Mouse (Mus musculus) limb, embryonic 12.5 days (tissue): ENCODE data around the gene Cacna1e. TPM values are rescaled to one million over a fixed set of nuclear protein-coding genes. Genes with fewer than 3 reads are reported as not detected.

Source experiments
- ATAC-seq: fragments of 200-750 bp; cut with Nextera tagmentation; 2 replicates; pipeline ENCODE4 v1.8.0; 2017; ENCODE audit warnings: low read depth, moderate TSS enrichment; ENCODE audit not compliant: insufficient number of reproducible peaks, insufficient read depth, low FRiP score, low TSS enrichment
- H3K27ac ChIP-seq: fragments of 300-500 bp; sonication (generic); 2 replicates; pipeline ENCODE4 v1.5.1; 2016; ENCODE audit warnings: mild to moderate bottlenecking, moderate library complexity
- H3K27me3 ChIP-seq: fragments of 300-500 bp; sonication (generic); 2 replicates; pipeline ENCODE4 v1.6.1; 2016; ENCODE audit warnings: mild to moderate bottlenecking, moderate library complexity
- H3K36me3 ChIP-seq: fragments of 300-500 bp; sonication (generic); 2 replicates; pipeline ENCODE4 v1.6.1; 2016; ENCODE audit warnings: mild to moderate bottlenecking, moderate library complexity
- H3K4me1 ChIP-seq: fragments of 300-500 bp; sonication (generic); replicated peaks from 2 replicates; pipeline ENCODE4 v1.6.1; 2016
- H3K4me2 ChIP-seq: fragments of 300-500 bp; sonication (generic); 2 replicates; pipeline ENCODE4 v1.6.1; 2016; ENCODE audit warnings: mild to moderate bottlenecking, moderate library complexity
- H3K4me3 ChIP-seq: fragments of 300-500 bp; sonication (generic); replicated peaks from 2 replicates; pipeline ENCODE4 v1.5.1; 2016; ENCODE audit warnings: mild to moderate bottlenecking
- H3K9ac ChIP-seq: fragments of 300-500 bp; sonication (generic); replicated peaks from 2 replicates; pipeline ENCODE4 v1.6.1; 2016; ENCODE audit warnings: mild to moderate bottlenecking, moderate library complexity
- H3K9me3 ChIP-seq: fragments of 300-500 bp; sonication (generic); 2 replicates; pipeline ENCODE4 v1.6.1; 2016; ENCODE audit warnings: mild to moderate bottlenecking, moderate library complexity
- WGBS: fragments of 180-500 bp; shearing (Covaris S2); methylation state at CpG from one replicate; pipeline ENCODE4 v1.1.7; 2016; 5-methylcytosine and 5-hydroxymethylcytosine counted together
- polyA plus RNA-seq: library from polyadenylated mRNA; unstranded; fragments of >200 nt; fragmentation: Nextera tagmentation; extraction: Ambion mirVana; gene quantifications from 2 replicates; pipeline ENCODE4 v1.2.1, GENCODE M21; 2016

Cacna1e gene
- polyA plus RNA-seq, 1 experiment from 2014 or later, result 1.2 TPM

DNA sequence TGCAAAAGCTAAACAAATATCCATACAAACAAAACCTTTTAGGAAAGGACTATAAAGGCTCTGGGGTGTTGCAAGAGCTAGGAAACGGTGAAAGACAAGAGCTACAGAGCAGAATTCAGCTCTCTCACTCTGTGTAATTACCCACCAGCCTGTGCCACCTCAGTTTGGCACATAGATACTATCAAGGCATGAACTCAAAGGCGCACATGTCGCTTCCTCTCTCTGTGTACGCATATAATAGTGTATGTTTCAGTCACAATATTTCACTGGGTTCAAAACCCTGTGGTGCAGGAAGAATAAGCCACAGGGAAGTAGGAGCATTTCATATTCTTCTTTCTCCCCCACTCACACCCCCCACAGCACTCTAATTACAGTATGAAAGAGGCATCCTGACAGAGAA, 380.3 kb downstream of the Cacna1e start:
- no peaks in the 10 kb centered on the region for H3K36me3 ChIP-seq
- H3K9ac ChIP-seq, result no peak overlapping the region
- WGBS, result 79% methylated on average over 4 of the region's 4 CpGs
- H3K27me3 ChIP-seq, result no peaks in the 10 kb centered on the region
- H3K4me3 ChIP-seq, result no peak overlapping the region
- H3K27ac ChIP-seq, result no peak overlapping the region
- H3K9me3 ChIP-seq, result no peaks in the 10 kb centered on the region
- no peak for ATAC-seq
- H3K4me1 ChIP-seq, result no peaks in the 10 kb centered on the region
- H3K4me2 ChIP-seq, result no peak overlapping the region

- Histone ChIP-seq H3K27me3 (no peaks in the 10 kb centered on the region), H3K4me1 (no peaks in the 10 kb centered on the region), H3K4me2 (no peak overlapping the region), H3K36me3 (no peaks in the 10 kb centered on the region), H3K9me3 (no peaks in the 10 kb centered on the region), H3K27ac (no peak overlapping the region), H3K4me3 (no peak overlapping the region), H3K9ac (no peak overlapping the region)
- 83% methylated on average over 5 of the region's 5 CpGs for WGBS
- no peak for ATAC-seq
Observed at GRCm38 (mm10) chr1:154500869-154501268, 383.4 kb downstream of the Cacna1e start.

DNA sequence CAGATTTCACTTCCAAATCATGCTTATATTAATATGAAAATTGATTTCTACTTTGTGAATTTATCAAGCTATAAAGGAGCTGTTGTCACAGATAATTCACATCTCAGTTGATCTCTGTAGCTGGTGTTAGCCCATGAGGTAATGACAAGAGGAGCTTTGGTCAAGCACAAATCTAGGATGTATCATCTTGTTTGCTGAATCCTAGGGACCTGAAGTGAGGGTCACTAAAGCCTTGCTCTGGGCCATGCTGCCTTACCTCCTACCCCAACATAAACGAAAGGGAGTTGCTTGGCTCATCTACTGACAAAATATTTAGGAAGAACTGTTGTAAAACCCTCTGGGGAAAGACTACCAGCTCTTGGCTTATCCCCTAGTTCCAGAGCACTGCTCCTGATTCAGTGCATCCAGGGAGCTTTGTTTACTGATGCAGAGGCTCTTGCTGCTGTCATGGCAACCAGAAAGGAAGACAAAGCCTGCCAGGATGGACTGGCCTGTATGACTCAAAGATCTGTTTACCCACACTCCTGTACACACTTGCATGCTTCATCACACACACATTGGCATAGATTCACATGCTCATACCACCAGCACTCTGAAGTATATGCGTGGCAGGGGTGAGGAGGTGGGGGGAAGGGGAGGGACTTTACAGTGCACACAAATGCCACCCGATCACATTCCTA, 384.0 kb downstream of the Cacna1e start:
- no peak overlapping the region for H3K27ac ChIP-seq
- WGBS, result 62% methylated on average over 3 of the region's 3 CpGs
- no peaks in the 10 kb centered on the region for H3K4me1 ChIP-seq
- H3K36me3 ChIP-seq, result no peaks in the 10 kb centered on the region
- no peaks in the 10 kb centered on the region for H3K27me3 ChIP-seq
- H3K4me3 ChIP-seq, result no peak overlapping the region
- H3K4me2 ChIP-seq, result no peak overlapping the region
- no peak overlapping the region for H3K9ac ChIP-seq
- no peaks in the 10 kb centered on the region for H3K9me3 ChIP-seq
- ATAC-seq, result no peak

DNA sequence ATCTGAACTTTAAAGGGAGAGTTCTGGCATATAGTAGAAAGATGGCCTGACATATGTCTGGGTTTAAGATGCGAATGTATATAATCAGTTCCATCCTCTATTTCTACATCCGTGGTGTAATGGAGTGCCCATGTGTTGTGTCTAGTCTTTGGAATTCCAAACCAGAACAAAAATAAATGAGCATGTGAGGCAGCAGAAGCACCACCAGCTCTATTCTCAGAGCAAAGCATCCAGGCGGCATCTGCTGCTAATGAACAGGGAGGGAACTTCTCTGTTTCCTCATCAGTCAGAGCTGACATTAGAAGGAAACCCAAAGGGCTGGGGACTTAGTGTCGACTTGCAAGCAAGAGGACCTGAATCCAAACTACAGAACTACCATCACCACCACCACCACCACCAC, 385.5 kb downstream of the Cacna1e start:
- 74% methylated on average over 4 of the region's 4 CpGs for WGBS

DNA sequence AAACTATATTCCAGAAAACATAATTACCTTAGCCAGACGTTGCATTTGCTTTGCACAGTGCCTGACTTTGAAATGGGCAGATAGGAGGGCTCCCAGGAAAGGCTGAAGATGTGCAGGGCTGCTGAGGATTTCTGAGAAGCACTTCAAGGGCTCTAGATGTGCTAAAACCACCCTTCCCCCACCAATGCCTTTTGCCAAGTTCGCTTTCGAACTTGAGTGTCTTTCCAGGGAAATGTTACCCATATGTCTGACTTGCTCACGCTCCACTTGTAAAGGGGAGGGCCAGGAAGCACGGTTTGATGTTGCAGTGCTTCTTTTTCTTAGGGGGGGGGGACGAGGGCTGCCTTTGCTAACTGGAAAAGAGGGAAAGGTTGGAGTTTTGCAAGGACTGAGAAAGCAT, 393.2 kb downstream of the Cacna1e start:
- Histone ChIP-seq H3K36me3 (no peaks in the 10 kb centered on the region), H3K4me3 (no peak overlapping the region), H3K4me1 (no peaks in the 10 kb centered on the region), H3K4me2 (no peak overlapping the region), H3K27ac (no peak overlapping the region), H3K9me3 (no peaks in the 10 kb centered on the region), H3K9ac (no peak overlapping the region), H3K27me3 (no peaks in the 10 kb centered on the region)
- no peak for ATAC-seq
- WGBS, result 46% methylated on average over 6 of the region's 6 CpGs

More for the DNA sequence above, 385.5 kb downstream of the Cacna1e start:
- Histone ChIP-seq H3K27ac (no peak overlapping the region), H3K4me1 (no peaks in the 10 kb centered on the region), H3K9ac (no peak overlapping the region), H3K4me3 (no peak overlapping the region), H3K36me3 (no peaks in the 10 kb centered on the region), H3K4me2 (no peak overlapping the region), H3K27me3 (no peaks in the 10 kb centered on the region), H3K9me3 (no peaks in the 10 kb centered on the region)
- no peak for ATAC-seq

GRCm38 (mm10) chr1:154476671-154477070, 407.6 kb downstream of the Cacna1e start:
- Histone ChIP-seq H3K27ac (no peak overlapping the region), H3K9ac (no peak overlapping the region), H3K4me2 (no peak overlapping the region), H3K4me1 (no peaks in the 10 kb centered on the region), H3K9me3 (no peaks in the 10 kb centered on the region), H3K27me3 (no peaks in the 10 kb centered on the region), H3K36me3 (no peaks in the 10 kb centered on the region), H3K4me3 (no peak overlapping the region)
- ATAC-seq, result no peak
- 87% methylated on average over 2 of the region's 2 CpGs for WGBS

- ATAC-seq, result no peak
- Histone ChIP-seq H3K9ac (no peak overlapping the region), H3K4me2 (no peak overlapping the region), H3K4me1 (no peaks in the 10 kb centered on the region), H3K9me3 (no peaks in the 10 kb centered on the region), H3K4me3 (no peak overlapping the region), H3K36me3 (no peaks in the 10 kb centered on the region), H3K27ac (no peak overlapping the region), H3K27me3 (no peaks in the 10 kb centered on the region)
- 87% methylated on average over 2 of the region's 2 CpGs for WGBS
Observed at GRCm38 (mm10) chr1:154475706-154476105, 408.6 kb downstream of the Cacna1e start.

DNA sequence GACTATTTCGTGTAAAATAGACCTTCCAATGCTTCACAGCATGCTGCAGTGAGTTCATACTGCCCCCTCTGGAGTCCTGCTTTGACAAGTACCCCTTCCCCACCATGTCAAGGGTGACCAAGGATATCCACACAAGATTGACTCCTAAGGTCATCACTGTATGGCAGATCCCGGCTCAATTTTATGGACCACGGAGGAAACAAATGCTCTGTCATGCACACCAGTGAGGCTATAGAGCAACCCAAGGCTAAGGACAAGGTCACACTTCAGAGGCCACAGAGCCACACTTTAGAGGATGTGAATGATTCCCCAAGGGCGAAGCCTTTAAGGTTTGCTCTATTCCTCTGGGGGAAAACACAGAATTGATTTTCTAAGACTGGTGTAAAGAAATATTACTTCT, 410.1 kb downstream of the Cacna1e start:
- Histone ChIP-seq H3K4me3 (no peak overlapping the region), H3K27me3 (no peaks in the 10 kb centered on the region), H3K9ac (no peak overlapping the region), H3K4me1 (no peaks in the 10 kb centered on the region), H3K4me2 (no peak overlapping the region), H3K27ac (no peak overlapping the region), H3K9me3 (no peaks in the 10 kb centered on the region), H3K36me3 (no peaks in the 10 kb centered on the region)
- no peak for ATAC-seq
- WGBS, result 79% methylated on average over 4 of the region's 4 CpGs

DNA sequence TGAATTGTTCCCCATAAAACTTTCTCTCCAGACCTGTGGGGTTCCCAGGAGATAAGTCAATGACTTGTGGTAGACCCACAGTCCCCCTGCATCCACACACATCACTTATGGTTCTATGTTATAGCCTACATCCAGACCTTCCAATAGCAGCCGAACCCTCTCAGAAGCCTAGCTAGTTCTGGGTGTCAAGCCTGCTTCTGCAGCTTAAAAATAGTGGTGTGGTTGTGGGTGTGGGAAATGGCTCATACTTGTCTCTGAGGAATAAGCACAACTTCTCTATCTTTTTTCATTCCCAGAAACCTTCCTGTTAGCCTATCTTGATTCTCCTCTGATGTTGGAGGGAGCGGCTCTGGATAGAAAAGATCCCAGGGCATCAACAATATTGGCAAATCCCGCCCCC, 417.0 kb downstream of the Cacna1e start:
- no peak for ATAC-seq
- 92% methylated on average over 3 of the region's 3 CpGs for WGBS

GRCm38 (mm10) chr1:154461521-154461920, 422.8 kb downstream of the Cacna1e start:
- H3K4me2 ChIP-seq, result no peak overlapping the region
- H3K4me3 ChIP-seq, result no peak overlapping the region
- no peaks in the 10 kb centered on the region for H3K9me3 ChIP-seq
- no peak overlapping the region for H3K27ac ChIP-seq
- WGBS, result 68% methylated on average over 5 of the region's 5 CpGs
- H3K9ac ChIP-seq, result no peak overlapping the region
- no peaks in the 10 kb centered on the region for H3K27me3 ChIP-seq
- H3K4me1 ChIP-seq, result no peaks in the 10 kb centered on the region
- no peak for ATAC-seq
- no peaks in the 10 kb centered on the region for H3K36me3 ChIP-seq

More for the DNA sequence above, 417.0 kb downstream of the Cacna1e start:
- H3K36me3 ChIP-seq, result no peaks in the 10 kb centered on the region
- H3K4me2 ChIP-seq, result no peak overlapping the region
- H3K27me3 ChIP-seq, result no peaks in the 10 kb centered on the region
- no peaks in the 10 kb centered on the region for H3K4me1 ChIP-seq
- no peak overlapping the region for H3K4me3 ChIP-seq
- no peak overlapping the region for H3K27ac ChIP-seq
- H3K9me3 ChIP-seq, result no peaks in the 10 kb centered on the region
- no peak overlapping the region for H3K9ac ChIP-seq

GRCm38 (mm10) chr1:154460067-154460466, 424.2 kb downstream of the Cacna1e start:
- Histone ChIP-seq H3K36me3 (no peaks in the 10 kb centered on the region), H3K4me3 (no peak overlapping the region), H3K9ac (no peak overlapping the region), H3K9me3 (no peaks in the 10 kb centered on the region), H3K27ac (no peak overlapping the region), H3K27me3 (no peaks in the 10 kb centered on the region), H3K4me2 (no peak overlapping the region), H3K4me1 (no peaks in the 10 kb centered on the region)
- WGBS, result 83% methylated on average over 7 of the region's 7 CpGs
- no peak for ATAC-seq

GRCm38 (mm10) chr1:154458601-154459000, 425.7 kb downstream of the Cacna1e start:
- Histone ChIP-seq H3K27me3 (no peaks in the 10 kb centered on the region), H3K9me3 (no peaks in the 10 kb centered on the region), H3K4me2 (no peak overlapping the region), H3K36me3 (no peaks in the 10 kb centered on the region), H3K27ac (no peak overlapping the region), H3K4me3 (no peak overlapping the region), H3K4me1 (no peaks in the 10 kb centered on the region), H3K9ac (no peak overlapping the region)
- 85% methylated on average over 2 of the region's 2 CpGs for WGBS
- no peak for ATAC-seq
